Mouse (Mus musculus): ENCODE measurements around the gene Casp12. TPM values are rescaled to one million over a fixed set of nuclear protein-coding genes. Genes with fewer than 3 reads are reported as not detected.
"Not testable (repeated sequence)": the region's sequence is repeated elsewhere in the genome, so short reads cannot be mapped to it uniquely, and the experiment has no call there.

The Casp12 gene
- 1 to 10 TPM; 5.5 to 7.2 TPM for total RNA-seq (2021)
- long read RNA-seq, experiment 1, transcript Casp12-201 (11 exons, 2,649 nt): major isoform, 9 of 15 reads
- long read RNA-seq, experiment 1, partial matches to known transcripts: 1 of 15 reads
- long read RNA-seq, experiment 1, other reads (novel, unspliced or antisense): 5 of 15 reads
- long read RNA-seq, experiment 2, partial matches to known transcripts: 1 of 6 reads
- long read RNA-seq, experiment 2, other reads (novel, unspliced or antisense): 1 of 6 reads

DNA sequence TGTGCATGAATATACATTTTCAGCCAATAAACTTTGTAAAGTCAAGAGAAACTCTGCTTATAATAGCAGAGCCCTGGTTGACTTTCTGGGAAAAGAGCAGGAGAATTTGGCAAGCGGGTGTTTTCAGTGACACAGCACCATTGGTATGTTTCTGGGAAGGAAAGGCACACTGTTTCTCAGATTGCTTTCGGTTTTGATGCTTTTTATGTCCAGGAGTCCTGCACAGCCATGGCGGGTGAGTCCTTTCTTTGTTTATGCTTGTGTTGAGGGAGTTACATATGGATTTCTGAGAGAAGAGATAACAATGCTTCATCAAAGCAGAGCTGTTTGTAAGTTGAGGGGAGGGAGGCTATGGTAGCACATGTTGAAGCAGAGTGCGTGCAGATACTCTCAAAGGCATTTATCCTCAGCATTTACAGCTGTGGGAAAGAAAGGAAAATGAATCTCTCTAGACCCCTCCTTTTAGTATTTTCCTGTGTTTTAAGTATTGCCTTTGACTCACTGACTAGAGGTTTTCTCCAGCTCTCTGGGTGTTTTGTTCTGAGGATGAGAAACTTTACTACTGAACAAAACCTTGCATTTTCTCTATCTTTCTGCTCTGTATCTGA is at the start of gene Casp12:
Gene Casp12, plus strand, starts transcription at position 140 of the 608 bp plus-strand sequence.
- DNase-seq (ENCODE audit: low spot score): peak; percentile 59

DNA sequence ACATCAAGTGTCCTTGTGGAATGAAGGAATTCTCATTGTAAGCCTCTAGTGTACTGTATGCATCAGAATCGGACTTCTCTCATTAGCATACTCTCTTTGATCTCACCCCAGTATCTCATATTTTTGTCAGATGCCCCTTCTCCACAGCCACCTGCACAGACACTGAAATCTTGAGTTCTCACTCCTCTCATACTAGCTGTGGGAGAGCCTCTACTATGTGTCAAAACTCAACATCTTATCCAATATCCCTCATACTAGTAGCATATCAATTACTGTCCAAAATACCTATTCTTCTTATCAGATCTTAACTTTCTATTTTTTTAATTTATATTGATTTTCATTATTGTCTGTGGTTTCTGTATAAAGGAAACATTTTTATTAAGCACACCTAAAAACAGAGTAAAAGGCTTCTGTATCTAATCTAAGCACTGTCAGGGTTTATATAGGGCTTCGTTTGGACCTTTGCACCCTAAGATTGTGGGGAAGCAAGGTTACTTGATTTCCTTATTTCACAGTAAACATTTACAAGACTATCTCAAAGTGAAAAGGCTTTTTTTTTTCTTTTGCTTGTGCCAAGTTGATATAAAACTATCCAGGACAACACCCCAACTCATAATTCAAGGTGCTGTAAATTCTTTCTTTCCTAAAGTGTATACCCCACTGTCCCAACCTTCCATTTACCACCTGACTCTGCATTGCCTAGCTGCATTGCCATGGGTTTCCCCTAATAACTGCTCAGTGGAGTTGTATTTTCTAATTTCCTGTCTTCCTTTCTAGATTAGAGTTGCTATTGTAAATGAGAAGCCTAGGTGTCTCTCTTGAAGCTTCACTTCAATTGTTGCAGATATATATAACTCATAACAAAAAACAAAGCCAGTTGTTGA is 48.6 kb upstream of the Casp12 start:
- no peak for DNase-seq (ENCODE audit: low spot score)

DNA sequence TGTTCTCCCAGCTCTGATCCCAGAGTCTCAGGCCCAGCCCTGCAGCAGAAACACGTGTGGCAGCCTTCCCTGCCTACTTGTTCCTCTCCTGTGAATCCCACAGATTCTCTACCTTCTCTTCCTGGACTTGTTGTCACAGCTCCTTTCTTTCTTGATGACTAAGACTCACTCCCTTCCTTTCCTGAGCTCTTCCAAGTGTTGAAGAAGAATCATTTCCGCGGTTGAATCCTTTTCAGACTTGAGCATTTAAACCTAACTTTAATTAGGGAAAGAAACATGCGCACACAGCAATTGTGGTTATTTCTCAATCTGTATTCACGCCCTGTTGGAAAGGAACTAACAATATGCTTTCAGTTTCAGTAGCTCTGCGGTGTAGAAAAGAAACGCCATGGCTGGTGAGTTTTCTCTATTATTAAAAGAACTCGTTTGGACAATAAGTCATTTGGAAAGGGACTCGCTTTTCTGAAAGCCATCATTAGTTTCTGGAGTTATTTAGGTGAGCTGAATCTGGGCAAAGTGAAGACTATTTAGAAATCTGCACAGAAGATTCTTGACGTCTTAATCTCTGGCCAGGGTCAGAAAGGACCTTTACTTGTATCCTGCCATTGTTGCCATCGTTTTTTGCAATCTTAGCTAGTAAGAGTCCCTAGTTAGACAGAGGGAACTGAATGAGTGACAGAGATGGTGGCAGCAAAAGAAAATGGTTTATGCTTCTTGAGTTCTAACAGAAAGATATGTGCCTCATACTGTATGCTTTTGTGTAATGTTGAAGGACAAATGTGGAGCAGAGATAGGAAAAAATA is 46.7 kb upstream of the Casp12 start, which contains the start of gene Casp1:
Gene Casp1, plus strand, starts transcription at position 189 of the 803 bp plus-strand sequence.
- no peak for DNase-seq (ENCODE audit: low spot score)

DNA sequence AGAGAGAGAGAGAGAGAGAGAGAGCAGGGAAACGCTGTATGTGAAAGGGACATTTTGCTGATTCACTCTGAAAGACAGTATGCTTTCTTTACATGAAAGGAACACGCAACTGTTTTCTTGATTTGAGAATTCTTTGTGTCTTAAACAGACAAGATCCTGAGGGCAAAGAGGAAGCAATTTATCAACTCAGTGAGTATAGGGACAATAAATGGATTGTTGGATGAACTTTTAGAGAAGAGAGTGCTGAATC is 46.2 kb upstream of the Casp12 start:
- DNase-seq (ENCODE audit: low spot score): no peak

DNA sequence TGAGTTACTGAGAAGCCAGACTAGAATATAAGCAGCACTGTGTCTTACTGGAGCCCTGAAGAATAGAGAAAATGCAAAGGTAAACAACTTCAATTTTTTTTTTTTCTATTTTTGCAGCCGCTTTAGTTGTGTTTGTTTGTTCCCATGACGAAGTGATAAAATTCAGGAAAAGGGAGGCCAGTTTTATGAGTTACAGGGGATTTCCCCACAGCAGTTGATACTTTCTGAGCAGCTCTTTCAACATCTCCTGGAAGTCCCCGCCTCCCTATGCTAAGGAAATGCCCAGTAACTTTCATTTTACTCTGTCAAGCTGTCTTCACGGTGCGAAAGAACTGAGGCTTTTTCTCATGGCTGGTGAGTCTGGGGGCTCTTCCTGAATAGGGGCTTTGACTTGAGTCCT is 36.7 kb upstream of the Casp12 start, which contains the start of gene Casp4:
Gene Casp4, plus strand, starts transcription at position 268 of the 400 bp plus-strand sequence.
- DNase-seq (ENCODE audit: low spot score): peak; percentile 37

DNA sequence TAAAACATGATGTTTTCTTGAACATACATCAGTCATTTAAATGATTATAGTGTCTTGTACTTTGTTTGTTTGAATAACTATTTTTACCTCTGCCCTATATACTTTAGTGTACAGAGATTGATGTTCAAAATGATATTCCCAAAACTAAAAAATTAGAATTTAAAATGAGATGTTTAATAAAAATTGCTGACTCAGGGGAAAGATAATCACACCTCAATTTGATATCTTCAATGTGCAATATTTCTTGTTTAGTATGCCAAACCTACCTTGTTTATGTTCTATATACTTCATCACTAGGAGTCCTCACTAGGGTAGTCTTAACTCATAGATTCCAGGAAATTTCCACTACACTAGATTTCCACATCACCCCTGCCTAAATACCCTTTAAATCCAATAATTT is 35.1 kb upstream of the Casp12 start:
- DNase-seq (ENCODE audit: low spot score): no peak

DNA sequence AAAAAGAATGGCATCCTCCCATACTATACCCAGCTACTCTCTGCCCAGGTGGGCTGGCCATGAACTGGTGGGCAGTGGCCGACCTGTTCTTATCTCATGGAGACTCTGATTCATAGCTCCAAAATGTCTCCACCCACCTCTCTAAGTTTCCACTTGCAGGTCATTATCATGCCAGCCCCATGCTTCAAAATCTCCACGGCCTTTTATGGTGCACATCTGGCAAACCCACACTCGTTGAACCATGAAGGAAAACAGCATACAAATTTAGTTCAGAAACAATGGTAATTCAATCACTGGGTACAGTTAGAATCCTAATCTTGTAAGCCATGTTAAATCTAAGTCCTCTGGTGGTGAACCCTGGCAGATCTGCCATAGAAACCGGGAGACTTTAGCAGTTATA is 33.8 kb upstream of the Casp12 start:
- DNase-seq (ENCODE audit: low spot score): no peak

DNA sequence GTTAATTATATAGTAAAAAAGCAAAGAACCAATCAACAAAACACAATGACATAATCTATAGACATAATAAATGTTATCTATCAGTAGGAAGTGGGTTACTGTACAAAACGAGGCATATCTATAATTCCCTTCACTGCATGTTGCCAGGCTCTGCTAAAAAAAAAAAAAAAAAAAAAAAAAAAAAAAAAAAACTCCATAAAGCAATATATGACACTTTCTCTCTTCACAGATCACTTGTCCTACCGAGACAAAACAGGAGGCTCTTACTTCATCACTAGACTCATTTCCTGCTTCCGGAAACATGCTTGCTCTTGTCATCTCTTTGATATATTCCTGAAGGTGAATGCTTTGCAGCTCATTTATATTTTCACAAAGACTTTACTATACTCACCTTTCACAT is 17.0 kb upstream of the Casp12 start:
- no peak for DNase-seq (ENCODE audit: low spot score)

DNA sequence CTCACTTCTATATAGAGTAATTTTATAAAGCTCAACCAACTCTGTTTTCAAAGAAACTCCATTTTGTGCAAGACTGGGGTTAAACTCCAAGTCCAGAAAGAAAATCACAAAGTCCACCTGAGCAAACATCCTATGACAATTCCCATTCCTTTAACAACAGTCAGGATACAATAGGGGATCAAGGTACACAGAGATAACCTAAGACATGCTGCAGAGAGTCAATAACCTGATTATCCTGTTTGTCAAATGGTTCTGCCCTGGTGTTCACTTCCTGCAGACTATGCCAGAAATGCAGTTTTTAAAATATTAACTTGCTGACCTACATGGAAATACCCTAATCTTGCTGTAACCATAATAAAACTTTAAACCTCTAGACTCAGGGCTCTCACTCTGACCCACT is 12.8 kb upstream of the Casp12 start:
- no peak for DNase-seq (ENCODE audit: low spot score)

DNA sequence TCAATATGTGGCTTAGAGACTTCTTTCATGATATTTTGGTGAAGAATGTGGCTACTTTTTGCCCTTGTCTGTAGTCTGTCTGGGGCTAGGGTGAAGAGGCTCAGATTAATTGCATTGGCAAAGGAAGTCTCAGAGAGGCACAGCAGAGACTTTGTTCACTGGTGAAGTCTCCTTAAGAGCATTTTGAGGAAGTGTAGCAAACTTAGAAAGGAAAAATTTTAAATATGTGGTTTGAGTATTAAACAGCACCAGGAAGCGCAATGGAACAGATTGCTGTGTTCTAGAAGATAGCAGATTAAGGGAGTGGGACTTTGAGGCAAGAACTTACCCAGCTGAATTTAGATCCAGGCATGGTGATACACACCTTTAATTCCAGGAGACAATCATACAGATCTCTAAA is 11.8 kb upstream of the Casp12 start:
- no peak for DNase-seq (ENCODE audit: low spot score)

DNA sequence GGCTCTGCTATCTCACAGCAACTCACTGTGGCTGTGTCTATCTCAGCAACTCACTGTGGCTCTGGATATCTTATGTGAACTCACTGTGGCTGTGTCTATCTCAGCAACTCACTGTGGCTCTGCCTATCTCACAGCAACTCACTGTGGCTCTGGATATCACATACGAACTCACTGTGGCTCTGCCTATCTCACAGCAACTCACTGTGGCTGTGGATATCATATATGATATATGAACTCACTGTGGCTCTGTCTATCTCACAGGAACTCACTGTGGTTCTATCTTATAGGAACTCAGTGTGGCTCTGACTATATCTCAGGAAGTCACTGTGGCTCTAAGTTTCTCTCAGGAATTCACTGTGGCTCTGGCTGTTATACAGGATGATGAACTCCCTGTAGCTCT is 2.1 kb upstream of the Casp12 start:
- DNase-seq (ENCODE audit: low spot score): no peak

DNA sequence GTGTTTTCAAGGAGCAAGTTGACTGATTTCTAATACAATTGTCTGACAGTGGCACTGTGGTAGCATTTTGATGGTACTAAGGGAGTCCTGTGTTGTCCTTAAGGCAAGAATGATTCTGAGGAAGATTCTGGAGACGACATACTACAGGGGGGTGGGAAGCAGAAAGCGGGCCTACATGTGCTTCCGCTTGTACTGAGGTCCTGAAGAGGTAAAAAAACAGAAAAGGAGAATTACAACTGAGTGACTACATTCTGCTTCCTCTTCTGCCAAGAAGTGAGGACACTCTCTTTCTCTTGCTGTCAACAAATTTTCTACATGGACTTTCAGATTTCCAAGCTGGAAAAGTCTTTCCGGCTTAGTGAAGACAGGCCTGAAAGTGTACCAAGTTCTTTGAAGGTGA is 1.1 kb upstream of the Casp12 start:
- peak; percentile 6 for DNase-seq (ENCODE audit: low spot score)

DNA sequence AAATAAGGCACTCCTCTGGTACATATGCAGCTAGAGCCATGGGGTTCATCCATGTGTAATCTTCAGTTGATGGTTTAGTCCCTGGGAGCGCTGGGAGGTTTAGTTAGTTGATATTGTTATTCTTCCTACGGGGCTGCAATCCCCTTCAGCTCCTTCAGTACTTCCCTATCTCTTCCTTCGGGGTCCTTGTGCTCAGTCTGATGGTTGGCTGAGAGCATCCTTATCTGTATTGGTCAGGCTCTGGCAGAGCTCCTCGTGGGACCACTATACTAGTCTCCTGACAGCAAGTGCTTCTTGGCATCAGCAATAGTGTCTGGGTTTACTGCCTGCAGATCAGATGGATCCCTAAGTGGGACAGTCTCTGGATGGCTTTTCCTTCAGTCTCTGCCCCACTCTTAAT is 2.2 kb downstream of the Casp12 start:
- no peak for DNase-seq (ENCODE audit: low spot score)

DNA sequence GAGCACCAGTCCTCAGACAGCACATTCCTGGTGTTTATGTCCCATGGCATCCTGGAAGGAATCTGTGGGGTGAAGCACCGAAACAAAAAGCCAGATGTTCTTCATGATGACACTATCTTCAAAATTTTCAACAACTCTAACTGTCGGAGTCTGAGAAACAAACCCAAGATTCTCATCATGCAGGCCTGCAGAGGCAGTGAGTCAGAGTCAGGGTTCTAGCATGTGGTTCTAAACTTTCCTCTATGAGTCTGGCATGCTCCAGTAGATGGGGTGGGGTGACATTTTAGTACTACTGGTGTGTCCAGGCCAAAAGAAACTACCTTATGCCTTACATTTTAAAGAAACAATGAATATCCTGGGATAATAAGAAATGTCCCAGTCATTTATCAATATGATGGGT is 8.4 kb downstream of the Casp12 start:
- DNase-seq (ENCODE audit: low spot score): no peak

DNA sequence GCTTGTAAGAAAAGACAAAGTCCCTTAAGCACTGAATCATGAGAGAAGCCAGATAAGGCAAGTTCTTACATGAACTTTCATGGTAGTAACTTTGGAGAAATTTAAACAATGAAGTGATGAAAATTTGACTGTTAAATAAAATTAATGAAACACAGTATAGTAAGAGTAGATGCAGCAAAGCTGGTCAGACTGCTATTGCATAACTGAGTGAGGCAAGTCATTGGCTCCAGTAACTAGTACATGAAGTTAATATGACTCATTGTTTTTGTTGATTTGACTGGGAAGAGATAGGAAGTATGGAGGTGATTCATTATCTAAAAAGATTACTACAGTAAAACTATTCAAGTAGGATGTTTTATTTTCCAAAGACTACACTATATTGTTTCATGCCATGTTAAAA is 11.6 kb downstream of the Casp12 start:
- DNase-seq (ENCODE audit: low spot score): peak; percentile 24

DNA sequence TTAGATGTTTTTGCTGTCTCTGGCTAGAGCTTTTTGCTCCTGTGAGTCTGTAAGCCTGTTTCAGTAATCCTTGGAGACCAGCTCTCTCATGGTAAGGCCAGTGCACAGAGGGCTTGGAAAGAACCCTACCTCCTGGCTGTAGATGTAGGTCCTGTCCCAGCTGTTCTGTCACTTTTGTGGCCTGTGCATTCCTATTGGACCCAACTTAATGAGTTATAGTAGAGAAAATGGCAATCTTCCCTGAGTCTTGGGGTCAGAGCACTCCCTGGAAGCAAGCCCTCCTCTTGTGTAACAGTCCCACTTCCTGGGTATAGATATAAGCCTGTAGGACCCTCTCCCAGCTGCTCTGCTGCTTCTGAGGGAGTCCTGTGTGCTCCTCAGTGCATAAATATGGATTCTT is 48.3 kb downstream of the Casp12 start:
- DNase-seq (ENCODE audit: low spot score): no peak

DNA sequence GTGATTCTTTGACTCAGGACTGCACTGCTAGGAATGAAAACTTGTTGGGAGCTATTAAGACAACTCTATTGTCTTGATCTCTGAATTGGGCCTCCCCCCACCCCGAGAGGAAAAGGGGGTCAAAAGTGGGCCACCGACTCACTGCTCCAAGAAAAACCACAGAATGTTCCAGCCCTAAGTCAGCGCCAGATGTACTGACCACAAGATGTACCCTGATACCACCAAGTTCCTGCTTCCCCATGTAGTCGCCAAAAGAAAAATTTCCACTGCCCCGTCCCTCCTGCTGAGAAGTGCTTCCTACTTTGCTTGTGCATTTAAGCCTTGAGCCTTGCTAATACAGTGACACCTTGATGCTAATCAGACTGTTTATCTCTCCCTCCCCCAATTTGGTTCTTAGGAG is 50.6 kb downstream of the Casp12 start:
- DNase-seq (ENCODE audit: low spot score): not testable (repeated sequence)

DNA sequence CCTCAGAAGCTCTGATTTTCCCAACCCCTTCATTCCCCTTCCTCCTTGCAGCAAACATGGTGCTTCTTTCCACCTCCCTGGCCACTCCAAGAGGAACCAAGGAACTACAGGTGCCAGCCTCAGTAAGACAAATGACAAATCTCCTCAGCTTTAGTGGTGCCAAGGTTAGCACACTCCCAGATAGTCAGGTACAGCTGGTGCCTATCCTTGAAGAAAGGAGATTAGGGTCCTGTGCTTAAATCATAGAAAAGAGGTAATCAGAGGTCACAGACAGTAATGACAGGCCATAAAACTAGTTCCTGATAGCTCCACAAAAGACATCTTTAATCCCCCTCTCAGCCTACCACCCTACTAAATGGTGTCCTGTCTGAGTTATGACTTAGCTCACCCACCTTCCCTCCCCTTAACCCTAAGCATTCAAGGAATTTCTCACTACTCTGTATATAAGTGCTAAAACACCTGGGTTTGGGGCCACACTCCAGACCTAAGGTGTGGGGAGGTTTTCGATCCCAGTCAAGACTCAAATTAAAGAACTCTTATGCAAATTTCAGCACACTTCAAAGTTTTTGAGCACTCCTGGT is 65.8 kb downstream of the Casp12 start:
- DNase-seq (ENCODE audit: low spot score): no peak

DNA sequence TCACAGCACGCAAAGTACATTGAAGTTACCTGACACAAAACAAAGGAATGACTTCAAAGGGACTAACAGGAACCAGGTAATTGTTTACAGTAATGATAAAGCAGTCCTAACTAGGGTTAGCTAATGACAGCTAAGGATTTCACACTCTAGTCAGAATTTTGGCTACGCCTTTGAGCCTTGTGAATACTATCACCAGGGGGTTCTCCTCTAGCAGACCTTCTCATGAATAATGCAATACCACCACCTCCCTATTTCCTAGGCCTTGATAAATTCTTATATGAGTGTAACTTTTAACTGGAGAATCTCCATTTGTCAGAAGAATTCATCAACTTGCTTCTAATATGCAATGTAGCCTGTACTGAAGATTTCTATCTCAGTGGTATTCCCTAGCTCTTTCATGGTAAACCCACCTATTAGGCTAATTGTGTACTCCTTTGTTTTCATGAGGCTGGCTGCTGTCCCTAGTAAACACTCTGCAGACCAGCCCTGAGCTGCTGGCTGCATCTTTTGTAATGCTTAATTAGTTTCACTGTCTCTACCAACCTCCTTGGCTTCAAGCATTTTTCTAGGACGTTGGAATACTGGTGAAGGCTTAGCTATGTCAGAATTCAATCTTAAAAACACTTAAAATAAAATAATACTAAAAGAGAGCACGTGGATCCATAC is 67.3 kb downstream of the Casp12 start:
- DNase-seq (ENCODE audit: low spot score): no peak

DNA sequence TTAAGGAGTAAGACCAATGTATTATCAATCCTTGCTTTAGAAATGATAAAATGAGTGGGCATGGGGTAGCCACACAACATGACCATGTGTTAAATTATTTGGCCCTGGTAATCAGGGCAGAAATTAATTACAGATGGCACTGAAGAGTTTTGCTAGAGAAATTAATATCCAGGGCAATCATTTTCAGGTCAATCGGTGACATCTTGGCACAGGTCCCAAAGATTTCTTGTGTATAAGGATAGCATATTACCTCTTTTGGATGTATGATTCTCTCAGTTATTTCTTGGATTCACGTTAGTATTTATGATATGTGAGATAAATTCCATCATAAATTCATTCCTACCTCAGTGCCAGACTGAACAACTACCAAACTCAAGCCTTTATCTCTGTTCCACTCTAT is 72.6 kb downstream of the Casp12 start:
- no peak for DNase-seq (ENCODE audit: low spot score)
